ENCODE assay signal across 13 mouse cellular contexts in the genomic region with DNA sequence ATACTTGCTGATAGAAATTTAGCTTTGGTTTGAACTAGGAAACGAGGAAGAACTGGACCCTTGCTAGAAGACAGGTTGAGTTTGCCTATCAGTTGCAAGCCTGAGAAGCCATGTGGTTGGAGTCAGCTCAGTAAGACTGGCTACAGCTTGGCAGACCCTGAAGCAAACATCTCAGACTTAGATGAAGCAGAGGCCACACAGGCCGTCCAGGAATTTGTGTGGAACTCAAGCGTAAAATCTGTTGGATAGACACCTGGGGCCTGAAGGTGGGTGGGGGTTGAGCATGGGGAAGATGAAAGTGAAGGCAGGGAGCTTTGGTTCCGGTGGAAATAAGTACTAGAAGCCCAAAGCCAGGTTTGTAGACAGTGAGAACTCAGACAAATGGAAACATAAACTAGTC. TPM values are rescaled to one million over a fixed set of nuclear protein-coding genes. Genes with fewer than 3 reads are reported as not detected.
DNase-seq lines count a peak whose midpoint lies in the region; ATAC-seq and TF ChIP-seq lines count a peak whose summit lies in the region.
"Had no signal": no experiment of that assay in that cellular context is flagged by ENCODE, and none has a peak within 500 bp of the region (broad histone marks: within the 10 kb centered on the region; RNA-seq: fewer than 3 reads in every experiment).

No protein-coding gene starts in this region.

- peak overlapping the region; percentile 40 for H3K27ac ChIP-seq in heart, embryonic 16.5 days (ENCODE audit: low read length)
- H3K27ac ChIP-seq in CH12.LX (ENCODE audit: insufficient read depth, low read depth): no peak overlapping the region
- H3K27ac ChIP-seq in embryonic facial prominence, embryonic 15.5 days (replicated peaks): peak overlapping the region; percentile 23; the same call in 1 of the 2 replicates
- peak overlapping the region; percentile 40; the same call in 1 of the 2 replicates for H3K27ac ChIP-seq in kidney, embryonic 16.5 days (ENCODE audit: low read length)
- H3K27ac ChIP-seq: forebrain, embryonic 12.5 days; midbrain, embryonic 15.5 days had no signal

- WGBS in heart, embryonic 16.5 days: 61% methylated on average over 4 of the region's 4 CpGs
- WGBS in embryonic facial prominence, embryonic 15.5 days: 40% methylated on average over 4 of the region's 4 CpGs
- 40% methylated on average over 4 of the region's 4 CpGs for WGBS in kidney, embryonic 16.5 days

- TF ChIP-seq POLR2A in CH12.LX (IDR thresholded peaks at IDR 0.05; ENCODE audit: low read depth, low read length): no peak

- no peaks in the 10 kb centered on the region for H3K79me2 ChIP-seq in CH12.LX (replicated peaks; ENCODE audit: control insufficient read depth, extremely low read depth, insufficient read depth, poor library complexity, severe bottlenecking)

- in situ Hi-C loops in CH12.LX (cut with MboI; ENCODE audit: low pct_ligation_motif_present, low pct_unique_long_range_greater_than_20kb, low sequenced_read_pairs): no loop called here

- TF ChIP-seq CTCF in CH12.LX (conservative IDR thresholded peaks at IDR 0.05 in 1 of 2, IDR thresholded peaks at IDR 0.05 in 1 of 2; ENCODE audit: low read depth in 2 of 2, low read length in 2 of 2): no peak

- 0 out of 2 replicates have a peak, but pooled peaks have one; percentile 0 for TF ChIP-seq EP300 in CH12.LX (IDR thresholded peaks at IDR 0.05; ENCODE audit: low read length)

- no peaks in the 10 kb centered on the region for H3K36me3 ChIP-seq in heart, embryonic 16.5 days (ENCODE audit: control insufficient read depth, insufficient read depth)
- H3K36me3 ChIP-seq in CH12.LX (replicated peaks in 1 of 2; ENCODE audit: control insufficient read depth in 1 of 2, insufficient read depth in 1 of 2, low read length in 1 of 2): no peaks in the 10 kb centered on the region
- no peaks in the 10 kb centered on the region for H3K36me3 ChIP-seq in embryonic facial prominence, embryonic 15.5 days
- no peaks in the 10 kb centered on the region for H3K36me3 ChIP-seq in kidney, embryonic 16.5 days (ENCODE audit: insufficient read depth, low read length)
- H3K36me3 ChIP-seq: forebrain, embryonic 12.5 days; midbrain, embryonic 15.5 days had no signal

- peak overlapping the region; percentile 27; the same call in 1 of the 2 replicates for H3K4me2 ChIP-seq in heart, embryonic 16.5 days (ENCODE audit: low read depth, low read length)
- H3K4me2 ChIP-seq in CH12.LX (ENCODE audit: insufficient read depth, low read depth, poor library complexity, severe bottlenecking): peak overlapping the region; percentile 25
- H3K4me2 ChIP-seq in embryonic facial prominence, embryonic 15.5 days (replicated peaks): no peak overlapping the region
- H3K4me2 ChIP-seq in kidney, embryonic 16.5 days (replicated peaks; ENCODE audit: low read depth, low read length): no peak overlapping the region
- H3K4me2 ChIP-seq: forebrain, embryonic 12.5 days; midbrain, embryonic 15.5 days had no signal

- H3K9me3 ChIP-seq in heart, embryonic 16.5 days (replicated peaks; ENCODE audit: control insufficient read depth, low read length): no peaks in the 10 kb centered on the region
- no peaks in the 10 kb centered on the region for H3K9me3 ChIP-seq in CH12.LX (replicated peaks; ENCODE audit: low read length)
- no peaks in the 10 kb centered on the region for H3K9me3 ChIP-seq in embryonic facial prominence, embryonic 15.5 days (replicated peaks)
- H3K9me3 ChIP-seq in kidney, embryonic 16.5 days (ENCODE audit: low read length): no peaks in the 10 kb centered on the region
- H3K9me3 ChIP-seq: forebrain, embryonic 12.5 days; midbrain, embryonic 15.5 days had no signal

- H3K4me3 ChIP-seq in heart, embryonic 16.5 days (ENCODE audit: low read length): no peak overlapping the region
- H3K4me3 ChIP-seq in CH12.LX (replicated peaks in 1 of 3; ENCODE audit: low read depth in 2 of 3, low read length in 2 of 3, poor library complexity in 1 of 3): no peak overlapping the region
- H3K4me3 ChIP-seq in embryonic facial prominence, embryonic 15.5 days (replicated peaks): no peak overlapping the region
- no peak overlapping the region for H3K4me3 ChIP-seq in kidney, embryonic 16.5 days (ENCODE audit: low read length)
- H3K4me3 ChIP-seq: forebrain, embryonic 12.5 days; midbrain, embryonic 15.5 days had no signal

- H3K27me3 ChIP-seq in heart, embryonic 16.5 days (ENCODE audit: control insufficient read depth, insufficient read depth, low read length): no peaks in the 10 kb centered on the region
- no peaks in the 10 kb centered on the region for H3K27me3 ChIP-seq in CH12.LX (replicated peaks)
- no peaks in the 10 kb centered on the region for H3K27me3 ChIP-seq in embryonic facial prominence, embryonic 15.5 days
- H3K27me3 ChIP-seq in kidney, embryonic 16.5 days (ENCODE audit: insufficient read depth, low read length): no peaks in the 10 kb centered on the region
- H3K27me3 ChIP-seq: forebrain, embryonic 12.5 days; midbrain, embryonic 15.5 days had no signal

- no peak overlapping the region for H3K9ac ChIP-seq in heart, embryonic 16.5 days (ENCODE audit: low read length)
- H3K9ac ChIP-seq in CH12.LX (ENCODE audit: insufficient read depth, low read depth): 0 out of 2 replicates have a peak overlapping the region, but pooled peaks have one; percentile 1
- no peak overlapping the region for H3K9ac ChIP-seq in embryonic facial prominence, embryonic 15.5 days
- H3K9ac ChIP-seq in kidney, embryonic 16.5 days (replicated peaks; ENCODE audit: low read length): no peak overlapping the region
- H3K9ac ChIP-seq: forebrain, embryonic 12.5 days; midbrain, embryonic 15.5 days had no signal

- dilution Hi-C loops in CH12.LX (cut with MboI; ENCODE audit: extremely low pct_ligation_motif_present, extremely low pct_unique_long_range_greater_than_20kb, low sequenced_read_pairs): no loop called here

- TF ChIP-seq RAD21 in CH12.LX (IDR thresholded peaks at IDR 0.05; ENCODE audit: low read depth, low read length): no peak

- no peak for ATAC-seq in heart, embryonic 16.5 days (replicated peaks; ENCODE audit: extremely low read depth, insufficient read depth, low FRiP score)
- peak; percentile 47 for ATAC-seq in embryonic facial prominence, embryonic 15.5 days (ENCODE audit: insufficient number of reproducible peaks, low FRiP score, low TSS enrichment, low read depth)
- ATAC-seq in kidney, embryonic 16.5 days (ENCODE audit: low FRiP score, low TSS enrichment): peak; percentile 70; the same call in 1 of the 2 replicates

- H3K4me1 ChIP-seq in heart, embryonic 16.5 days (ENCODE audit: control insufficient read depth, insufficient read depth, low read length): peaks cover 6% of the 10 kb centered on the region; the same call in 1 of the 2 replicates
- H3K4me1 ChIP-seq in CH12.LX (ENCODE audit: control insufficient read depth in 1 of 2, insufficient read depth in 2 of 2): peaks cover 8 to 27% of the 10 kb centered on the region in 2 experiments
- peaks cover 12% of the 10 kb centered on the region; the same call in 1 of the 2 replicates for H3K4me1 ChIP-seq in embryonic facial prominence, embryonic 15.5 days
- H3K4me1 ChIP-seq in kidney, embryonic 16.5 days (ENCODE audit: insufficient read depth, low read length): peaks cover 14% of the 10 kb centered on the region
- H3K4me1 ChIP-seq: forebrain, embryonic 12.5 days; midbrain, embryonic 15.5 days had no signal

- no peak for DNase-seq in heart, adult 18-20 months
- peak; percentile 29 for DNase-seq in CH12.LX (ENCODE audit: extremely low read depth)
- DNase-seq in MN1 (ENCODE audit: low spot score): no peak
- DNase-seq in layer of hippocampus, postnatal 10 days (ENCODE audit: low spot score in 2 of 2): no peak
- no peak for DNase-seq in adrenal gland, adult 18-20 months (ENCODE audit: low spot score in 2 of 2)
- DNase-seq: embryo, embryonic 11 days; gastrocnemius, postnatal 10 days; right cerebral cortex, postnatal 4 days had no signal

TF ChIP-seq in CH12.LX, 34 proteins besides CTCF, POLR2A, EP300 and RAD21:
- TF ChIP-seq CHD2 (IDR thresholded peaks at IDR 0.05; ENCODE audit: low read length) (0 out of 2 replicates have a peak, but pooled peaks have one; percentile 14), ELF1 (IDR thresholded peaks at IDR 0.05; ENCODE audit: low read depth, low read length) (no peak)

RNA-seq across cellular contexts. Expression of a gene that starts 25.8 kb away (rescaled TPM):
- 10.6 and 12.3 TPM in 2 replicates for polyA plus RNA-seq in heart, embryonic 16.5 days (2015; fragmentation: Nextera tagmentation; extraction: Ambion mirVana)
- 10 to 100 TPM; 20.8 to 29.9 TPM for total RNA-seq in heart, adult 18-20 months (2021)
- total RNA-seq in CH12.LX (2012; rRNA removed) (0.04 and 0.17 TPM in 2 replicates), CH12.LX (2014; rRNA removed) (not detected in 2 replicates)
- polyA plus RNA-seq in CH12.LX (2012; ENCODE audit: insufficient read length, low read depth): 0.18 and 0.21 TPM in 2 replicates
- polyA plus RNA-seq in embryonic facial prominence, embryonic 15.5 days (2015; fragmentation: Nextera tagmentation; extraction: Ambion mirVana): 9.4 and 10.3 TPM in 2 replicates
- polyA plus RNA-seq in kidney, embryonic 16.5 days (2015; fragmentation: Nextera tagmentation; extraction: Ambion mirVana): 10.5 and 11.5 TPM in 2 replicates
- total RNA-seq in layer of hippocampus, postnatal 10 days (2021): 10 to 100 TPM; 16.0 to 16.5 TPM
- total RNA-seq in adrenal gland, adult 18-20 months (2021): 10 to 100 TPM; 50.7 to 60.7 TPM

Comparison
In these comparisons a context has a peak if more than half of its experiments do, and no peak if none do; other contexts are left out.
1. H3K4me2 ChIP-seq: peak in heart, embryonic 16.5 days (single experiment) and CH12.LX (single experiment); none in embryonic facial prominence, embryonic 15.5 days (single experiment) and kidney, embryonic 16.5 days (single experiment).
2. RNA of a gene that starts 25.8 kb away (total RNA-seq): 50.7 to 60.7 TPM in adrenal gland, adult 18-20 months, 20.8 to 29.9 TPM in heart, adult 18-20 months and 16.0 to 16.5 TPM in layer of hippocampus, postnatal 10 days; 0.04 to 0.17 TPM in CH12.LX; every median in the first group is over 10 times any median in the second.